Mouse (Mus musculus): Measurements from ENCODE around the gene Ube2c.

- TF ChIP-seq POLR2A (IDR thresholded peaks at IDR 0.05; ENCODE audit: insufficient read length, low read depth) (no peak), E2F4 (IDR thresholded peaks at IDR 0.05; ENCODE audit: insufficient read depth) (no peak), MAX (IDR thresholded peaks at IDR 0.05; ENCODE audit: low read depth) (no peak), TCF3 (IDR thresholded peaks at IDR 0.05; ENCODE audit: insufficient read length, low read depth) (no peak), USF1 (IDR thresholded peaks at IDR 0.05; ENCODE audit: low read depth) (no peak), POLR2AphosphoS2 (IDR thresholded peaks at IDR 0.05; ENCODE audit: insufficient read length, low read depth) (no peak), MYOG (IDR thresholded peaks at IDR 0.05; ENCODE audit: control insufficient read depth in 1 of 3, insufficient read depth in 1 of 3, insufficient read length in 2 of 3, low read depth in 2 of 3) (no peak), CEBPB (IDR thresholded peaks at IDR 0.05; ENCODE audit: insufficient read depth, poor library complexity, severe bottlenecking) (no peak), SRF (IDR thresholded peaks at IDR 0.05; ENCODE audit: control insufficient read depth, insufficient read length, low read depth) (no peak), TCF12 (IDR thresholded peaks at IDR 0.05; ENCODE audit: insufficient read depth, poor library complexity, severe bottlenecking) (no peak), MYOD1 (IDR thresholded peaks at IDR 0.05; ENCODE audit: control insufficient read depth in 1 of 3, insufficient read length in 2 of 3, low read depth in 2 of 3) (no peak), REST (IDR thresholded peaks at IDR 0.05; ENCODE audit: insufficient read depth, insufficient read length) (no peak)
Measured at GRCm38 (mm10) chr2:164762593-164762992, 7.1 kb upstream of the Ube2c start.
